10 mouse cellular contexts compared by ENCODE assay signal in genomic region chr8:108474556-108474955, GRCm38 (mm10).
"Had no signal": no experiment of that assay in that cellular context is flagged by ENCODE, and none has a peak within 500 bp of the region (broad histone marks: within the 10 kb centered on the region; RNA-seq: fewer than 3 reads in every experiment).

No protein-coding gene starts in this region.

- H3K9me3 ChIP-seq: limb, embryonic 12.5 days; liver, embryonic 13.5 days; midbrain, embryonic 13.5 days; stomach, embryonic 15.5 days had no signal

- H3K4me2 ChIP-seq: limb, embryonic 12.5 days; liver, embryonic 13.5 days; midbrain, embryonic 13.5 days; stomach, embryonic 15.5 days had no signal

- H3K27me3 ChIP-seq: limb, embryonic 12.5 days; liver, embryonic 13.5 days; midbrain, embryonic 13.5 days; stomach, embryonic 15.5 days had no signal

- H3K4me1 ChIP-seq: limb, embryonic 12.5 days; liver, embryonic 13.5 days had no signal

- H3K27ac ChIP-seq: layer of hippocampus, adult 2 months; limb, embryonic 12.5 days; liver, embryonic 13.5 days; midbrain, embryonic 13.5 days; stomach, embryonic 15.5 days had no signal

- H3K4me3 ChIP-seq: layer of hippocampus, adult 2 months; limb, embryonic 12.5 days; liver, embryonic 13.5 days; midbrain, embryonic 13.5 days; stomach, embryonic 15.5 days had no signal

- H3K36me3 ChIP-seq: limb, embryonic 12.5 days; liver, embryonic 13.5 days; midbrain, embryonic 13.5 days; stomach, embryonic 15.5 days had no signal

- ATAC-seq: liver, postnatal 0 days; midbrain, embryonic 13.5 days had no signal

- DNase-seq: kidney, adult 2 months; kidney, postnatal 36 days; liver; liver, embryonic 13.5 days; liver, postnatal 0 days; right cerebral cortex, postnatal 14 days had no signal

- H3K9ac ChIP-seq: limb, embryonic 12.5 days; liver, embryonic 13.5 days; liver, postnatal 0 days; midbrain, embryonic 13.5 days; stomach, embryonic 15.5 days had no signal
